Mouse (Mus musculus) kidney, adult 2 months (tissue): ENCODE data around the gene Gsk3a.

Experiments
- CTCF ChIP-seq: fragments of 200-500 bp; conservative IDR thresholded peaks from 2 replicates; pipeline ENCODE4 v1.5.1; 2011; ENCODE audit warnings: low read depth, mild to moderate bottlenecking, control low read depth, low read length, moderate library complexity, mixed read lengths; ENCODE audit not compliant: insufficient read depth, insufficient read length
- POLR2A ChIP-seq: fragments of 200-500 bp; IDR thresholded peaks from one replicate; pipeline ENCODE4 v1.6.1; 2011; ENCODE audit warnings: low read depth, low read length, control low read depth

DNA sequence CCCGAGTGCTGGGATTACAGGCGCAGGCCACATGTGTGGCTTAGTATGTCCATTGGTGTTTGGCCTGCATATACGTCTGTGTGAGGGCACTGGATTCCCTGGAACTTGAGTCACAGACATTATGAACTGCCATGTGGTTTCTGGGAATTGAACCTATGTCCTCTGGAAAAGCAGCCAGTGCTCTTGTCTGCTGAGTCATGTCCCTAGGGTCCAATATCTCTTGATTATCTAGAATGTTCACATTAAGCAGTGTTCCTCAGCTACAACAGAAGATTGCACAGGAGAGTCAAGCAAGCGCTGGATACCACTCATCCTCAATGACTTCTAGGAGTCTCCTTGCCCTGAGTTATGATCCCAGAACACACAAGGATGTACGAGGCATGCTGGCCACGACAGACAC is 53.6 kb downstream of the Gsk3a start:
- TF ChIP-seq CTCF (no peak), POLR2A (no peak)
